Mouse (Mus musculus) monocyte, adult 5-6 weeks (primary cell): Measurements from ENCODE around the gene Lyg2. TPM values are rescaled to one million over a fixed set of nuclear protein-coding genes. Genes with fewer than 3 reads are reported as not detected.

ENCODE experiments used
- total RNA-seq: library from RNA; stranded (forward); fragments of 200-1000, 200-491, 200-594 nt; gene quantifications from 3 replicates; pipeline ENCODE4 v1.2.3, GENCODE M21; 2017

Lyg2 gene
- total RNA-seq, 1 experiment from 2014 or later: not detected

Other genes starting within 250 kb of the Lyg2 start
- gene 2010300C02Rik, start 196.4 kb downstream of the Lyg2 start, total RNA-seq: 0.78 TPM in 1 of 3 replicates, not detected in the others
- 18.6 to 28.8 TPM (median 22.8 TPM) in 3 replicates for gene Tsga10, start 50.1 kb downstream of the Lyg2 start, total RNA-seq
- gene Lipt1, start 44.8 kb downstream of the Lyg2 start, total RNA-seq: 0.49 to 2.2 TPM in 2 of 3 replicates, not detected in the other
- gene Mitd1, start 26.1 kb downstream of the Lyg2 start, total RNA-seq: 17.9 to 45.5 TPM (median 27.1 TPM) in 3 replicates
- 84.5 to 131 TPM (median 95.7 TPM) in 3 replicates for gene Mrpl30, start 26.0 kb downstream of the Lyg2 start, total RNA-seq
- not detected in 3 replicates for gene Lyg1, start 41.3 kb upstream of the Lyg2 start, total RNA-seq
- 68.6 to 86.6 TPM (median 76.9 TPM) in 3 replicates for gene Txndc9, start 81.4 kb upstream of the Lyg2 start, total RNA-seq
- 18.3 to 36.7 TPM (median 24.2 TPM) in 3 replicates for gene Eif5b, start 81.5 kb upstream of the Lyg2 start, total RNA-seq
- 15.8 to 26.1 TPM (median 17.2 TPM) in 3 replicates for gene Rev1, start 213.3 kb upstream of the Lyg2 start, total RNA-seq